Mouse (Mus musculus) liver, embryonic 16.5 days (tissue): Measurements from ENCODE around the gene Tas2r139. TPM values are rescaled to one million over a fixed set of nuclear protein-coding genes. Genes with fewer than 3 reads are reported as not detected.
"Not testable (repeated sequence)": the region's sequence is repeated elsewhere in the genome, so short reads cannot be mapped to it uniquely, and the experiment has no call there.

Experiments used
- ATAC-seq: fragments of 200-750 bp; cut with Nextera tagmentation; 2 replicates; pipeline ENCODE4 v1.8.0; 2017; ENCODE audit warnings: low read depth, mild to moderate bottlenecking, moderate number of reproducible peaks, moderate library complexity
- H3K27ac ChIP-seq: fragments of 300-500 bp; sonication (generic); 2 replicates; pipeline ENCODE4 v1.5.1; 2014; ENCODE audit warnings: mild to moderate bottlenecking, low read length
- H3K27me3 ChIP-seq: fragments of 300-500 bp; sonication (generic); 2 replicates; pipeline ENCODE4 v1.6.1; 2014; ENCODE audit warnings: low read depth, low read length, mixed read lengths; ENCODE audit not compliant: control insufficient read depth, insufficient read depth
- H3K36me3 ChIP-seq: fragments of 300-500 bp; sonication (generic); 2 replicates; pipeline ENCODE4 v1.6.1; 2014; ENCODE audit warnings: mild to moderate bottlenecking; ENCODE audit not compliant: control insufficient read depth, insufficient read depth
- H3K4me1 ChIP-seq: fragments of 300-500 bp; sonication (generic); 2 replicates; pipeline ENCODE4 v1.6.1; 2014; ENCODE audit warnings: low read depth, low read length, mixed read lengths; ENCODE audit not compliant: control insufficient read depth
- H3K4me2 ChIP-seq: fragments of 300-500 bp; sonication (generic); 2 replicates; pipeline ENCODE4 v1.6.1; 2014; ENCODE audit warnings: low read depth, low read length, mixed read lengths
- H3K4me3 ChIP-seq: fragments of 300-500 bp; sonication (generic); 2 replicates; pipeline ENCODE4 v1.5.1; 2014; ENCODE audit warnings: low read depth, mild to moderate bottlenecking, low read length
- H3K9ac ChIP-seq: fragments of 300-500 bp; sonication (generic); 2 replicates; pipeline ENCODE4 v1.6.1; 2014; ENCODE audit warnings: low read depth, low read length
- H3K9me3 ChIP-seq: fragments of 300-500 bp; sonication (generic); replicated peaks from 2 replicates; pipeline ENCODE4 v1.6.1; 2016; ENCODE audit warnings: low read length; ENCODE audit not compliant: control insufficient read depth
- WGBS: fragments of 180-500 bp; shearing (Covaris S2); extraction: QIAGEN DNeasy Blood & Tissue Kit; methylation state at CpG from one replicate; pipeline ENCODE4 v1.1.7; 2014; ENCODE audit not compliant: insufficient replicate concordance; 5-methylcytosine and 5-hydroxymethylcytosine counted together
- polyA plus RNA-seq: library from polyadenylated mRNA; unstranded; fragments of >200 nt; fragmentation: Nextera tagmentation; extraction: Ambion mirVana; gene quantifications from 2 replicates; pipeline ENCODE4 v1.2.1, GENCODE M21; 2015

Gene Tas2r139
- not detected in 2 replicates for polyA plus RNA-seq

DNA sequence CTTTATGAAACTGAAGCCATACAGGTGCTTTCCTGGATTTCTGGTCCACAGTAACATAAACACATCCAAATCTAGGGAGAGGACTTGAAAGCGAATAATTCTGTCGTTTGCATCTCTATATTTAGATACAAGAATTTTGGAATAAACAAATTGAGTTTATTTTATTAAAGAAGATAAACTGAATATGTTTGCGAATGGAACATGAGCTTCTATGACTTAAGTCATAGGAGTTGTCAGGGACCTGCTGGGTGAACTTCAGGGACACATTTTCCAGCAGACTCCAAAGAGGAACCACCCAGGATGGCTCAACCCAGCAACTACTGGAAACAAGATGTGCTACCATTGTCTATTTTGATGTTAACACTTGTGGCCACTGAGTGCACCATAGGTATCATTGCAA lies at the start of gene Tas2r139:
TSS of gene Tas2r139 (plus strand) at position 301 of the 400 bp plus-strand sequence.
- Histone ChIP-seq H3K4me1 (no peaks in the 10 kb centered on the region), H3K9ac (no peak within 1 kb of the TSS), H3K9me3 (no peaks in the 10 kb centered on the region), H3K4me3 (no peak within 1 kb of the TSS), H3K27ac (no peak within 1 kb of the TSS), H3K27me3 (no peaks in the 10 kb centered on the region), H3K36me3 (no peaks in the 10 kb centered on the region), H3K4me2 (no peak within 1 kb of the TSS)
- 55% methylated on average over 3 of the region's 3 CpGs for WGBS
- ATAC-seq, result no peak

DNA sequence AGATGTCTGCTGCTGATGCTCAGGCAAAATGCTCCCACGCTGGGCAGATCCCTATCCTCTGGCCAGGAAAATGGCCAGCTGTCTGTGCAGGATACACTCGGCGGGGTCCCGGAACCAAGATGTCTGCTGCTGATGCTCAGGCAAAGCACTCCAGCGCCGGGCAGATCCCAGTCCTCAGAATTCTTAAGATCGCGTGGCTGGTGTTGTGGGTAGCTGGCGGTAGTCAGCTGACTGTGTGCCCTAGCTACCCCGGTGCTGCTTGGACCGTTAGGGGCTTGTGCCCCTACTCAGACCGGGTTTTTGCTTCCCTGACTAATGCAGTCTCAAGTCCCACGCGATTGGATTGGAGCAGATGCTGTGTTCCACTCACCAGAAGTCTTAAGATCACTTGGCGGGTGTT lies 10.4 kb downstream of the Tas2r139 start:
- ATAC-seq, H3K36me3 ChIP-seq, H3K9ac ChIP-seq, H3K4me2 ChIP-seq, H3K4me3 ChIP-seq, H3K27me3 ChIP-seq, H3K9me3 ChIP-seq, H3K4me1 ChIP-seq, H3K27ac ChIP-seq: not testable (repeated sequence)
- WGBS, result 58% methylated on average over 15 of the region's 15 CpGs

DNA sequence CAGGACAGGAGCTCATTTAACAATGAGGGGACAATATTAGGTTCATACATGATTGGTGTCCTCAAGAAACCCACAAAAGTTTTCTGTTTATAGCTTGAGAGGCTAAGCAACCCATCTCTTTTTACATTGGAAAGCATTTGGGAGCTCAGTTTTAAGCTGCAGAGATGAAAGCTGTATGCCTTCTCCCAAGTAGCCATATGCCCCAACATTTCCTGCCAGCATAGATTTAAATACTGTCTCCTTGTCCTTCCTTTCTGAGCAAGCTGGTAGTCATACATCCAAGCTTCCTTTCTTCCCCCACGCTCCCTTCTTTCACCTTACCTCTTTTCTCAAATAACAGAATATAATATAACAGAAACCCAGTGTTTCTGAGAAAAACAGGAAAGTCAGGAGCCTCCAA lies 41.7 kb downstream of the Tas2r139 start:
- Histone ChIP-seq H3K4me3 (no peak overlapping the region), H3K9ac (no peak overlapping the region), H3K4me2 (no peak overlapping the region), H3K27me3 (no peaks in the 10 kb centered on the region), H3K36me3 (no peaks in the 10 kb centered on the region), H3K4me1 (no peaks in the 10 kb centered on the region), H3K9me3 (no peaks in the 10 kb centered on the region), H3K27ac (no peak overlapping the region)
- WGBS, result 39% methylated on average over 1 of the region's 1 CpGs
- no peak for ATAC-seq

DNA sequence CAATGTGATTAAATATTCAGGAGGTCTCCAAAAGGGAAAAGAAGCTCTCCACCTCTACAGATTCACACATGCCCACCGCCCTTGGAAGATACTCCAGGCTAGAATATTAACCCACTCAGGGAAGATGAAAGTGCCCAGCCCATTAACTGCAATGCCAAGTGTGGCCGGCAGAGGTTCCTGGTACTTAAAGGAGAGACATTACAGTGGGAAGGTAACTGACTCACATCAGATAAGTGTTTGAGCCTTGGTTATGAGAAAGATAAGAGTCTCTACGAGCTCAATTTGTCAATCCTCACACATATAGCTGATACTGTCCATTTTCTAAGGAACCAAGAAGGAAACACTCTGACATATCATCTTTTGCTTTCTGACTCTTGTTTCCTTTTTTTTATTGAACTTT lies 45.5 kb downstream of the Tas2r139 start:
- 21% methylated on average over 3 of the region's 3 CpGs for WGBS
- Histone ChIP-seq H3K4me3 (no peak overlapping the region), H3K4me1 (no peaks in the 10 kb centered on the region), H3K9me3 (no peaks in the 10 kb centered on the region), H3K4me2 (no peak overlapping the region), H3K36me3 (no peaks in the 10 kb centered on the region), H3K9ac (no peak overlapping the region), H3K27ac (no peak overlapping the region), H3K27me3 (no peaks in the 10 kb centered on the region)
- no peak for ATAC-seq

Other genes with a start within 250 kb of the Tas2r139 start
- not detected in 2 replicates for gene Sval1, start 189.3 kb upstream of the Tas2r139 start, polyA plus RNA-seq
- gene Sval3, start 172.8 kb upstream of the Tas2r139 start, polyA plus RNA-seq, result not detected in 2 replicates
- not detected in 2 replicates for gene Sva, start 102.5 kb upstream of the Tas2r139 start, polyA plus RNA-seq
- gene Tas2r144, start 74.4 kb downstream of the Tas2r139 start, polyA plus RNA-seq, result not detected in 2 replicates
- gene Gstk1, start 105.0 kb downstream of the Tas2r139 start, polyA plus RNA-seq, result 7.7 and 8.1 TPM in 2 replicates
- gene Tmem139, start 121.0 kb downstream of the Tas2r139 start, polyA plus RNA-seq, result 0.21 TPM in 1 of 2 replicates, not detected in the other
- 23.4 and 24.5 TPM in 2 replicates for gene Casp2, start 124.0 kb downstream of the Tas2r139 start, polyA plus RNA-seq
- gene Clcn1, start 145.7 kb downstream of the Tas2r139 start, polyA plus RNA-seq, result 0.08 and 0.14 TPM in 2 replicates
- gene Fam131b, start 183.7 kb downstream of the Tas2r139 start, polyA plus RNA-seq, result not detected in 2 replicates
- 35.2 and 43.2 TPM in 2 replicates for gene Zyx, start 208.7 kb downstream of the Tas2r139 start, polyA plus RNA-seq
- 7.3 and 8.4 TPM in 2 replicates for gene Epha1, start 232.3 kb downstream of the Tas2r139 start, polyA plus RNA-seq